Mouse (Mus musculus): ENCODE measurements at regions not wholly inside any gene's neighbourhood (a gene's known extent, or its start where the extent isn't known, plus 50 kb on each side); places are given as distances from the start of the nearest gene placed in this dataset.

DNA sequence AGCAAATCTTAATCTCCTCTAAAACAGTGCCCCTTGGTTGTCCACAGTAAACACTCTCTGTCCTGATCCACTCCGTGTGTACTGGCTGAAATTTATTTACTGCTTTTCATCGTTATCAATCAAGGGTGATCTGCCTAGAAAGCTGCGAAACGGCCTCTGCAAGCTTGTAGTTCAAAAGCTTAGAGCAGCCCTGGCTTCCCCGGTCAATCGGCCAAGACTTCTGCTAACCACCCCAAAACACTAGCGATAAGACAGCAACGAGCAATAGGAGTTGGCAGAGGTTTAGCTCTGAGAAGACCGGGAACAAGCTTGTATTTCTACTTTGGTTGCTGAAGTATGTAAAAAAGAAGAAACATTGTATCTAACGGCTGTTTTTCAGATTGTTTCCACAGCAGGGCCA, 201.8 kb downstream of the Sptssa start:
- no peak for DNase-seq (ENCODE audit: low read depth, low spot score)

DNA sequence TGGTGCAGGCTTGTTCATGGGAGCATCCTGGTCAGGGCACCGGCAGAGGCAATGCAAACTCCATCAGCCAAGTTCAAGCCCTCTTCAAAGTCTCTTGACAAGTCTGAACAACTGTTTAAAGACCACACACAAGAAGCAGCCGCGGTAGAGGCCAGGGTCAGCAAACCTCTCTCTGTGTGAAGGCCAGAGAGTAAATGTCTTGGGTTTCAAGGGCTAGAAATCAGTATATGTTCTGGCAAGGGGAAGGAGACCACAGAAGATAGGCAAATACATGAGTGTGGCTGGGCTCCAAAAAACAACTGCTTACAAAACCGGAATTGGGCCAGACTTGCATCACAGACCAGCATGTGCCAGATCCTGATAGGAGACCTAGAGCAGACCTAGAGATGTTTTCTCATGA, 203.0 kb downstream of the Sptssa start:
- DNase-seq (ENCODE audit: low read depth, low spot score) = no peak

DNA sequence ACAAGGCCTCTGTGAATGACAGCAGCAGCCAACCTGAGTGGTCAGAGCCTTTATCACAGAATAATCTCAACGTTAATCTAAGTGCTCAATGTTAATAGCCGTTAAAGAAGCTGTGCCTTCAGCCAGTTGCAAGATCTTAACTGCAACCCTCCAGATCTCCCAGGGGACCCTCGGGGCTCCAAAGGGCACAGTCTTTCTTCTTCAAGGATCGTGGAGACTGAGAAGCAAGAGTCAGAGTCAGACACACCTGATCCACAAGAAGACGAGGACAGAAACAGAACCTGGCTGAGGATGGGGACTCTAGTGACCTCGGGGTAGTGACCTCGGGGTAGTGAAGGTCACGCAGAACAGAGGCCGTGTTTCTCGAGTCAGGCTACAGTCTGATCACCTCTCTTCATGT, 206.0 kb downstream of the Sptssa start:
- no peak for DNase-seq (ENCODE audit: low read depth, low spot score)

DNA sequence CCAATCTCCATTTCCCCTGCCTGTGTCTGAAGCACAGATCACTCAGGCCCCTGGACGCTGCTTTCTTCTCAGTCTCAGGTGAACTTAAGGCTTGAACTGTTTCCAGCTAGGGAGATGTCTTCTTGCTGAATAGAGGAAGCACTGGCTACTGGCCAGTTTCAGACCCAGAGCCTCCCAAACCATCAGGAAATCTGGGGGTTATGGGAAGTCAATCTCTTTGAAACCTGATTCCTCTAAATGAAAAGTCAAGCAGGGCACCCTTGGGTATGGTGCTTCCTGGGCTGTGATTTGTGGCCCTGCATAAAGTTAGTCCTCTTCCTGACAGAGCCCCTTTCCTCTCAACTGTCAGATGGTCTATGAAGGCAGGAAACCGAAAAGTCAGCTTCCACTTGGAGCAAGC, 208.2 kb downstream of the Sptssa start:
- DNase-seq (ENCODE audit: low read depth, low spot score) = no peak

DNA sequence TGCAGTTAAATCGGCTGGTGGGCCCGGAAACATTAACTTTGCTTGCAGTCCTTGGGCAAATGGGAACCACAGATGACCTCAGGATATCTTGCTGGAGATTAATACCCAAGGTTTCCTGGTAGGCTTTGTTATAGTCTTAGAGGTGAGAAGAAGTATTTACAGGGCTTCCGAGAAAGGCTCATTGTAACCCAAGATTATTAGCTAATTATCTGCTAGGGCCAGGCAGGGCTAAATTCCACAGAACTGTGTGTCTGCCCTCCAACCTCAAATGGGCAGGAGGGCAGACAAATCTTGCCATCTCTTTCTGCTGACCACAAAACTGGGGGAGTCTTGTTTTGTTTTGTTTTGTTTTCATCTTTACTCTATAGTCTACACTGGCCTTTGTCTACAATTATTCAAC, 209.0 kb downstream of the Sptssa start:
- DNase-seq (ENCODE audit: low read depth, low spot score) = no peak

DNA sequence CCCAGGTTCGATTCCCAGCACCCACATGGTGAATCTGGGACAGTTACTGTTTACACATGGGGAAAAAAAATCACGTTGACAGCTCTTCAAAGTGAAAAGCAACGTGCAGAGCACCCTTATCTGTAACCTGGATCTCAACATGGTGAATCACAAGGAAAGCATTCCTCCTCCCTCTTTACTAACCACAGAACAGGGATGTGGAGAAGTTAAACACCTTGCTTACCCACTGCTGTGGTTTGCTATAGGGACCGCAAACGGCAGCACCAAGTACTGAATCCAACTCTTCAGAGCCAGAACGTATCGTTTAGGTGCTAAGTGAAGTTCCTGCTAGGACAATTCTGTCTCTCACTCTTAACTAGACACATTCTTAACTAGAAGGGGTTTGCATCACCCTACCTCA, 210.0 kb downstream of the Sptssa start:
- peak; percentile 10 for DNase-seq (ENCODE audit: low read depth, low spot score)

DNA sequence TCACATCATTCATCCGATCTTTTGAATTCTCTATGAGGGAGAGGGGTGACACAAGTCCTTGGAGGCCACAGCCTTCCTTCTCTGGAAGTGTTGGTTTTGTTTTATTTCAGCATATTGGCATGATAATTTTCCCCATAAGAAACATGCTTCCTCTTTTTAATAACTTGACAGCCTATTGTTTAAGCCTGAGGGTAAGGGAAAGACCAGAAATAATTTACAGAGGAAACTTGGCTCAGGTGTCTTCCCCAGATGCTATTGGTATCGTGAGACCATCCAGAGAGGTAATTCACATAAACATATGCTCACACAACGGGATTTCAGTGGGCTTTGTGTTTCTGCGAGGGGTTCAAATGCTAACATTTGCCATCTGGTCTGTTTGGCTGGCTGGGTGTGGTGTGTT, 212.0 kb downstream of the Sptssa start:
- DNase-seq (ENCODE audit: low read depth, low spot score) = no peak

DNA sequence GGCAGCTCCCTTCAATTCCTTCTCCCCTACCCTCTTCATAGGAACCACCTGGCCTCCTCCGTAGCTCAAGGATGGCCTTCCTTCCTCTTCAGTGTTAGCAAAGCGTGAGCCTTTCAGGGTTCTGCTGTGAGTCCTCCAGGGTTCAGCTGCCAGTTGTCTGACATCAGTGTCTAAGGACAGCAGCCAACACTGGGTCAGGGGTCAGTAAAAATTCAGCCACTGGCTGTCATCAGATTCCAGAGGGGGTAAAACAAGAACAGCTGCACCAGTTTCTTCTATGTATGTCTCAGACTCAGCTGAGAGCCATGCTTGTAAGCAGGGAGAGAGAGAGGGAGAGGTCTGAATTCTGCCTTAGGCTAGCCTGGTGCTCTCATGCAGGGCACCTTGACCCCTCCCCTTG, 213.1 kb downstream of the Sptssa start:
- DNase-seq (ENCODE audit: low read depth, low spot score) = peak; percentile 66

DNA sequence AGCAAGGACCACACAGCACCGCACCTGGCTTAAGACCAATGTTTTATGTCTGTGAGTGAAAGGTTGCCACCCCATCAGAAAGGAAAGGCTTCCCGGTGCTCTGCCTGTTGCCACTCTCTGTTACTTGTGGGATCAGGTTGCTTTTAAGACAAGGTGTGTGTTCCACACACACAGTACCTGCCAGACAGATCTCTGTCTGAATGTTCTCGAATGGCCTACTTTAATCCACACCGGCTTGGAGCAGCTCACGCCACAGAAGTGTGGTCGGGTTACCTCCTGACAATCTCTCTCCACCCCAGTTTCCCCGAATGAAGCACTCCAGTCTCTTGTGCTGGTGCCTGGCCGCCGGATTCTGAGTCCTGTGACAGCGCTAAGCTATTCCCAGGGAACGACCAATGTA, 214.0 kb downstream of the Sptssa start:
- DNase-seq (ENCODE audit: low read depth, low spot score) = no peak

DNA sequence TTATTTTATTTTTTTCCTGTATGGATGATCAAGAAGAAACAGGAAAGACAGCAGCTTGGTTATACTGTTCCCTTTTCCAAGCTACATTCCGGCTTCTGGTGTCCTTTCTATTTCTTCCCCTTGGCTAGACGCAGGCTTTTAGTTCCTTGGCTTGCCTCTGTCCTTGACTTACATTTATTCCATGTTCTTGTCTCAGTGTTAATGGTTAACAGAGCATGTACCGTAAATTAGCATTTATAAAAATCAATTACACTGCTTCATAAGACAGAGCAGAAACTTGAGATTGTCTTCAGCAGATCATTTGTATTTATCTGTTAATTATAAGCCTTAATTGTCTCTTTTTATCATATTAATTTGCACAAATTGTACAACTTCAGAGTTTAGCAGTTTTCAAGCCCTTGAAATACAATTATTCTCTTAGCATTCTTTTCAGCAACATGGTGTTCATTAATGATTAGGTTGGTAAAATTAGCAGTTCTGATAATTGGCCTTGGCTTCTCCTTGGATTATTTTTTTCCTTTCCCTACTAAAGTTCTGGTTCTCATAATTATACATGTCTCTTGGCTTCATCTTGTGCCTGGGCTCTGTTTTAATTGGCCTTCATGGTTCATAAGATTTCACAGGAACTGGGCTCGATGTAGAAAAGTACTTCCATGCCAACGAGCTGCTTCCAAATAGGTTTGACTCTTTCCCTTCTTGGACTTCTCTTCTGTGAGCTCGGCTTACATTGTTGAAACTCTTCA, 215.4 kb downstream of the Sptssa start:
- DNase-seq (ENCODE audit: low read depth, low spot score) = no peak

DNA sequence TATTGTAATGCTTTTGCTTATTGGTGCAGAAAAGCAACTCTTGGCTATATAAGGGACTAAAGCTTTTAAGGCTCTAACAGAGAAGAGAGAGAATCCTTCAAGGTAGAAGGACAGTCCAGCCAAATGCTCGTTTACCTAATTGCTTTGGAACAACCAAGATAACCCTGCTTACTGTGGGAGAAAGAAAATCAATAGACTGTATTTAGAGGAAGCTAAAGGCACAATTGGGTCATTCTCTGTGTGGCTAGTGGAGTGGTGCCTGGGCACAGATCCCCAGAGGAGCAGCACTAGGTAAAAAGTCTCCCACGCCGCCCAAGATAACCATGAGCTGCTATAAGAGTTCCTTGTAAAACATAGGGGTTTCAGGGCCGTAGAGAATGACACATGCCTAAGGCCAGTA, 217.6 kb downstream of the Sptssa start:
- DNase-seq (ENCODE audit: low read depth, low spot score) = no peak

DNA sequence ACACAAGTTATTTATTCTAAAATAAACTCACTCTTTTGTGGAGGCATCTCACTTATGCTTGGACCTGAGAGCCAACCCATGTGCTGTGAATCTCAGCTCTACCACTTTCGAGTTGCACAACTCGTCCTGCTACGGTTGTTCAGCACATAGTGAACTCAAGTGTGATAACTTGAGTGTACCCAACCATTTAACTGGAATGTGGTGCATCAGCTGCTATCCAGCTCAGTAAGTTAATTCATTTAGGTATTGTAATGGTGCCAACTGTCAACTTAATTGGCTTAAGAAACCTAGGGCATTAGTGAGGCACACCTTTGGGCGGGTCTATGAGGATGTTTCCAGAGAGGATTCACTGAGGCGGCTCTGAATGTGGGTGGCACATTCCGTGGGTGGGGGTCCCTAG, 221.6 kb upstream of the Egln3 start:
- DNase-seq (ENCODE audit: low read depth, low spot score) = no peak

DNA sequence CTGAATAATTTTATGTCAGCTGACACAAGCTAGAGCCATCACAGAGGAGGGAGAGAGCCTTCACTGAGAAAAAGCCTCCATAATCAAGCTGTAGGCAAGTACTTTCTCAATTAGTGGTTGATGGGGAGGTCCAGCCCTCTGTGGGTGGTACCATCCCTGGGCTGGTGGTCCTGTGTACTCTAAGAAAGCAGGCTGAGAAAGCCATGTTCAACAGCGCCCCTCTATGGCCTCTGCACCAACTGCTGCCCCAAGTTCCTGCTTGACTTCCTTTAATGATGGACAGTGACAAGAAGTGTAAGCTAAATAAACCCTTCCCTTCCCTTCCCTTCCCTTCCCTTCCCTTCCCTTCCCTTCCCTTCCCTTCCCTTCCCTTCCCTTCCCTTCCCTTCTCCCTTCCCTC, 211.2 kb upstream of the Egln3 start:
- no peak for DNase-seq (ENCODE audit: low read depth, low spot score)

DNA sequence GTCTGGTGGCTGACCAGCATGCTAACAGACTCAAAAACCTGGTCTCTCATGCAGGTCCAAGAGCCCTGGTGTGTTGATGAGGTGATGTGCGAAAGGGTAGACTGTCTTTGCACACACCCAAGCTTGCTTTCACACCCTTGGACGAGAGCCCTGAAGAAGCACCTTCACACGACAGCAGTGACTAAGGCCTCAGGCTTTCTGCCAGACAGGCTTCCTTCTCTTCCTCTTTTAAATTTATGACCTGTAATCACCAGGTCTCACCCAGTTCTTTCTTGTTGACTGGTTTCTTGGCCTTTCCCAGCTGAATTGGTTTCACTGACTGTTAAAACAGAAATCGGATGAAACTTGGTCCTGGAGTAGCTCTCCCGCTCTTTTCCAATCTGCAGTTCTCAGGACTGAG, 210.5 kb upstream of the Egln3 start:
- DNase-seq (ENCODE audit: low read depth, low spot score) = peak; percentile 5

DNA sequence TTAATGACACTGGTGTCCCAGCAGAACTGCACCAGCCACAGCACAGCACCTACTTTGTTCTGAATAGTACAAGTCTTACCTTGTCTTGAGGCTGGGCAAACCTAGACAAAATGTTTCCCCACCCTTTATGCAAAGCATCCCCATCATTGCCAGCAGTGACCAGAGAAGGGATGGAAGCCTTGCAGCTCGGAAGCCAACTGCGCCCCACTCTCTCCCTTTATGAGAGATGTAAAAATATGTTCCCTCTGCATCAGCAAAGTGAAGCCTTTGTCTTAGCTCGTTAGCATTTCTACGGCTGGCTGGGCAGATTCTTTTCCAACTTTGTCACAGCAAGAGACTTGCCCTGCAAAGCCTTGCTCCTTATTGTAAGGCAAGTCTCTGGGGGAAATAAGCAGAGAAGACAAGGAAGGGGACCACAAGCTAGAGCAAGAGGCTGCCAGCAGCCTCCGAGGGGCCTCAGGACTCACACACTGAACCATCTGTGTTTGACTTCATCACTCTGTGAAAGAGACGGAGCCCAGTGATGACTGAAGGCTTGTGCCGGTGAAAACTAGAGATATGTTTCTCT, 206.5 kb upstream of the Egln3 start:
- DNase-seq (ENCODE audit: low read depth, low spot score) = no peak

DNA sequence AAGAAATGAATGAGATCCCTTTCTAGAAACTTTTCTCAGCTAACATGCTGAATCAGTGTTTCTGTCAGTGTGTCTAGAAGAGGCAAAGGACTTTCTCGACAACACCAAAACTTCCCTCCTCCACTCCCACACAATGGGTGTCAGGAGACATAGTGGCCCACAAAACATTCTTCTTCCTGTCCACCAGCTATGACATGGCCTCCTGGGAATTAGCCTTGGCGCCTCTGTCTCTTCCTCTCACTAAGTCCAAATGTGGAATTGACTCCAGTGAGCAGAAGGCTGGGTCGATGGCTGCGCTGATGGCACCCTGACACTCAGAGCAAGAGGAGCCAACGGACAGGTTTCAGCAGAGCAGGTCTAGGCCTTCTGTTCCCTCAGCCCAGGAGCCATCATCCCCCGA, 205.2 kb upstream of the Egln3 start:
- no peak for DNase-seq (ENCODE audit: low read depth, low spot score)

DNA sequence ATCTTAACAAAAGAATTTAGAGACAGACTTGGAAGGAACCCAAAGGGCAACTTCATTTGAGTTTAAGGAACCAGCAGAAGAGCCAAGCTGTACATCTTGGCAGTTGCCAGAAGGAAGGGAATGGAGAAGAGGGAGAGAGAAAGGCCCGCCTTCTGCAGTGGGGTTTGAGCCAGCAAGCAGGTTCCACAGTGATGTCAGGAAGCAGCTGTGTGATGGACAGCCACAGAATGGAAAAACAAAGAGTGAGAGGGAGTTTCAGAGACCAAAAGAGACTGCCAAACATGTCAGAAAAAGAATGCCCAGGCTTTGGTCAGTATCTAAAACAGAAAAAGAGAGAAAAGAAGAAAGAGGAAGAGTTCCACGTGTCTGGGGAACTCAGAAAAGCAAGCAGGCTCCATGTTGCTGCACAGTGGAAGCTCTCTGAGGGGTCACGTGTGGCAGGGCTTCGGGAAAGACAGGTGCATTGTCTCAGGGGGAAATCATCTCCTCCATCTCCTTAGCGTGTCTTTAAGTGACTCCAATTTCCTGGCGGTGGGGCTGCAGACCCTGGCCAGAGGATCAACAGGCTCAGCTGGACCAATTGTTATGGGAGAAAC, 203.7 kb upstream of the Egln3 start:
- no peak for DNase-seq (ENCODE audit: low read depth, low spot score)

DNA sequence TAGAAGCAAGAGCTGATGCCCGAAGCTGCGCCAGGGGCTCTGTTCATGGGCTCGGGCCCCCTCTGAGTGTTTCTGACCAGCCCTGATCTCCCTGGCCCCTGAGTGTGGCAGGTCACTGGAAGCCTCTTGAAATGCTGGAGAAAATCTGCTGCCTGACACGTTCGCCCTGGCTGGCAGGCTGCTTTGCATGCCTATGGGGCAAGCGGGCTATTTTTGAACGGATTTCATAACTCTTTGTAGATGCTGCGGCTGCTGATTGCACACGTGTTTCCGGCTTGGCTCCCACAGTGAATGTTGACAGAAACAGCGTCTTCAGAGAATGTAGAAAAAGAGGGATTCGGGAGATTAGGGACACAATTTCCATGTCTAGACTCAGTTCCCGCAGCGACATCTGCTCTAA, 201.4 kb upstream of the Egln3 start:
- no peak for DNase-seq (ENCODE audit: low read depth, low spot score)

DNA sequence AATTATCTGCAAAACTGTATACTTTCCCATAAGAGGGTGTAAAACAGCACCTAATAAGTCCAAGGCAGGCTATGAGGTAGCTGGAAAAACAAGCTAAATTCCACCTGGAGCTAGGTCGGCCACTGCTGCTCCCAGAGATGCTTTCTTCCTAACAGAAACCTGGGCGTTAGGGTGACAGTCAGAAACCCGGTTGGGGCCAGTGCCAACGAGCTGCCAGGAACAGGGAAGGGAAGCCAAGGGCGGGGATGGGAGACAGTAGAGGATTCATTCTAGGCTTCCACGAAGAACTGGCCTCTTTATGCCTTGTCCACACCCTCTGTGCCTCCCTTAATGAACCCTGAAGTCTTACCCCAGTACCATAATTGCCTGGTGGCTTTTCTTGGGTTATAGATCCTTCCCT, 198.9 kb upstream of the Egln3 start:
- DNase-seq (ENCODE audit: low read depth, low spot score) = no peak

DNA sequence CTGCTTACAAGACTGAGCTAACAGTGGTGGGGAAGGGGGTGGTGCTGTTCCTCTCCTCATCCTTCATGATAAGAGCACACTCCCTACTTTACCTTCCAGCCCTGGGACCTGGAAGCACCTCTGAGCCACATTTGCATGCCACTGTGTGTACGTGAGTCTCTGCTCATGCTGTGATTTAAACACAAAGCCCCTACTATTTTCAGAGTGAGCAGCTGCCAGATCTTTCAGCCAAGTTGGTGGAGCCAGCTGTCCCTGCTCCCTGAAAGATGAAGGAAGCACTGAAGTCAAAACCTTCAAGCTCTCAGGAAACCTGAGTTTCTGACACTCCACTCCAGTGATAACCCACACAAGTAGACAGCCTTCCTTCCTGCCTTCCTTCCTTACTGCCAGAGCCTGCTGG, 198.0 kb upstream of the Egln3 start:
- no peak for DNase-seq (ENCODE audit: low read depth, low spot score)

DNA sequence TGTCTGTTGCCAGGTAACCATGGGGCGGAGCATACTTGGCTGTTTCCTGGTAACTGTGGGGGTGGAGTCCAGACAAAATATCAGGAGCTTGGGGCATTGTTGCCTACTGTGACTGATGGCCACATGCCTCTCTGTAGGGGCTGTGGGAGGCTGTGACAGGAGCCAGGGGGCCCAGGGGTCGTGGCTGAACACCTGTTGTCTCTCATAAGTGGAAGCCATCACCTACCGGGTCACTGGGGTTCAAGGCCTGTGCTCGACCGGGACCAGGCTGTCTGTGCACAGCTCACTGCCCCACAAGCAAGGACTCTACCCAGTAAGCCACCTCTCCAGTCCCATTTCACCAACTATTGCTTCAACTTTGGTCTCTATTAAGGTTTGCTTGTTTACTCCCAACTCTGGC, 196.4 kb upstream of the Egln3 start:
- DNase-seq (ENCODE audit: low read depth, low spot score) = no peak

DNA sequence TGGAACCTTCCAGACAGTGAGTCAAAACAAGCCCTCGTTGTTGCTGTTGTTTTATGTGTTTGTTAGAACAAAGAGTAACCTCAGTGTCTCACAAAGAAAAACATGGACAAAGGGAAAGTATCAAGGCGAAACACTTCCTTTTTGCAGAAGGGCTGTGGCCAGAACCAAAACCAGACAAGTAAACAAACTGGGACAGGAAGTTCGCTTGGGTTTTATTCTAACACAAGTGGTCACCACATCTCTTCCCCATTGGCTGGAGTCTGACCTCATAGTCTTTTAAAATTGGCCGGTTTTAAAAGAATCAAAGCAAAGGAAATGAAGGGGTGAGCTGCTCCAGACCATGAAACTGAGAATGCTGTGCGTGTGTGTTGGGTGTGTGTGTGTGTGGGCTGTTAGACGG, 194.4 kb upstream of the Egln3 start:
- no peak for DNase-seq (ENCODE audit: low read depth, low spot score)

DNA sequence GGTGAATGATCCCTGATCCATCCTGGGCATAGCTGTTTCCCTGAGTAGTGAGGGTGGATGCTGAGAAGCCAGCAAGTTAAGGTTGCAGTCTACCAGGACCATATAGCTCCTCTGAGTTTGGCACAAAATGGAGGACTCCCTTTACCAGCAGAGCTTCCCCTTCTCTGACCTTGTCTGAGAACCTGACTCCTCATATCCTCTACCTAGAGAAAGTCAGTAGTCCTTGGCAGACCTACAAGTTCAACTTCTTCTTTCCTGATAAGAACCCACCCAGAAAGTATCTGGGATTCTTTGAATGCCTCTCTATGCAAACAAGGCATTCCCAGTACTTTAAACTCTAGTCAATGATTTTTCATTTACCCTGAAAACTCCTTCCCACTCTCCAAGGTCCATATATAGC, 193.3 kb upstream of the Egln3 start:
- no peak for DNase-seq (ENCODE audit: low read depth, low spot score)

DNA sequence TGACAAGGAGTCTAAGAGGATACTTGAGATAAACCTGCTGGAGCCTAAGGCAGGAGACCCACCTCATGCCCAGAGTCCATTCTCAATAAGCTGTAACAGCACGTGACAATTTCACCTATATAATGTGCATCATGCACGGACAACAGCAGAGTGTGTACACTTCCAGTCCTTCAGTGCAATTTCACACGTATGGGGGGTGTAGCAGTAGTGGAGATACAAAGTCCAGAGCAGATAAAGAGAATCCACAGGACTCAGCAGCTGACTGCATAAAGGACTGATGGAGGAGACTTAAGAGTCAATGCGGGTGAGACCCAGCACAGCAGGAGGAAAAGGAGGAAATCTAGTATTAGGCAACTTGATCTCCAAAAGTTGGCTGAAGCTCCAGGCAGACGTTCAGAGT, 192.7 kb upstream of the Egln3 start:
- no peak for DNase-seq (ENCODE audit: low read depth, low spot score)
